Mouse (Mus musculus): ENCODE measurements at regions not wholly inside any gene's neighbourhood (a gene's known extent, or its start where the extent isn't known, plus 50 kb on each side); places are given as distances from the start of the nearest gene placed in this dataset.

DNA sequence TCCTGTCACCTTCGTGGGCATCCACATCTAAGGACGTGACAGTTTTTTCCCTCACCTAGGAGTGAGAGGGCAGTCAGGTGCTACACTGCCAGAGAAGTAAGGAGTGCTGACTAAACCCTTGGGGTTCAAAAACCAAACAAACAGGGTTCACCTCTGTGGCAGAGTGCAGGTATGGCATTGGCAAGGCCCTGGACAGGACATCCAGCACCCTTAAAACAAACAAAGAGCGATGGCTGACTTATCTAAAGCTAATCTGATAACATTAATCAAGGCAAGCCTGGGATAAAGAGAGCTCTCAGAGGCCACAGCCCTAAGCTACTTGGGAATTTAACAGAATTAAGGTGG lies 74.1 kb upstream of the Slc45a1 start:
- in situ Hi-C loops (cut with MboI, MseI), result no loop called here

DNA sequence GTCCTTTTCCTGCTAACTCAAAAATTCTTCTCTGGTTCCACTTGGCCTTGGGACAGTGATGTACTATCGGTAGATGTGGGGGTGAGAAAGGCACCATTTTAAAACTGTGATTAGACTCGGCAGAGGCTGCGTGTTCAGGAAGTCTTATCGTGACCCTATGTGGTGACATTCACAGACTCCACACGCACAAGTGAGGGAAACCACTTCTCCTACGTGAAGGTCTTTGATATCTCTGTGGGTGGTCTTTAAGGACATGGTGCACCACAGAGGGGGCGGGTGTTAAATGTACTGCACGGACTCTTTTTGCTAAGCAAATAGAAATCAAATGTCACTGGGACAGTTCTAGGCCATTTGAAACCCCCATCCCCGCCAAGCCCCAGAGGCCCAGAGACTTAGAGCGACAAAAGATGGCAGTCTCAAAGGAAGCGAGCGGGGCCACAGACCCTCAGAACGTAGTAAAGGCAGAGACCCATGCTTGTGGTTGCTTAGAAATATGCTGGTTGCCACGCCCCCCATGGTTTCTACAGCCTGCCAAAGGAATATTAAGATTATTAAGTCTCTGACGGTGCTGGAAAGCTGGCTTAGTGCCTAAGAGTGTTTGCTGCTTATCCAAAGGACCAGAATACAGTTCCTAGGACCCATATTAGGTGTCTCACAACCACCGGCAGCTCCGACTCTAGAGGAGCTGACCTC lies 73.6 kb upstream of the Slc45a1 start:
- in situ Hi-C loops (cut with MboI, MseI), result no loop called here

DNA sequence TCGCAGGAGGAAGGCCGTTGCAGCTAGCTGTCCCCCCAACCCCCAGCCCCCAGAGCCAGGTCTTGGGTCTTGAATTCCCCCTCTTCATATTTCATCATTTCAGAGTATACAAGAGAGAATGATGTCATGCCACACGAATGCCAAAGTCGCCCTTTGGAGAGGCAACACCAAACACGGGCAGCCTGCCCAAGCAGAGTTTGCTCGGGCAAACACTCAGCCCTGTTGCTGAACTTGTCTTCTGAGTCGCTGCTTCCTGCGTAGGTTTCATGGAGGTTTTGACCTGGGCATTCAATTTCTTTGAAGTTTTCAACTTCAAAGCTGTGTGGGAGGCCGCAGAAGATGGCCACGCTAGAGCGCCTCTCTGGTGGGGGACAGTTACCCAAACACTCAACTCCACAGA lies 72.8 kb upstream of the Slc45a1 start:
- in situ Hi-C loops (cut with MboI, MseI), result no loop called here

DNA sequence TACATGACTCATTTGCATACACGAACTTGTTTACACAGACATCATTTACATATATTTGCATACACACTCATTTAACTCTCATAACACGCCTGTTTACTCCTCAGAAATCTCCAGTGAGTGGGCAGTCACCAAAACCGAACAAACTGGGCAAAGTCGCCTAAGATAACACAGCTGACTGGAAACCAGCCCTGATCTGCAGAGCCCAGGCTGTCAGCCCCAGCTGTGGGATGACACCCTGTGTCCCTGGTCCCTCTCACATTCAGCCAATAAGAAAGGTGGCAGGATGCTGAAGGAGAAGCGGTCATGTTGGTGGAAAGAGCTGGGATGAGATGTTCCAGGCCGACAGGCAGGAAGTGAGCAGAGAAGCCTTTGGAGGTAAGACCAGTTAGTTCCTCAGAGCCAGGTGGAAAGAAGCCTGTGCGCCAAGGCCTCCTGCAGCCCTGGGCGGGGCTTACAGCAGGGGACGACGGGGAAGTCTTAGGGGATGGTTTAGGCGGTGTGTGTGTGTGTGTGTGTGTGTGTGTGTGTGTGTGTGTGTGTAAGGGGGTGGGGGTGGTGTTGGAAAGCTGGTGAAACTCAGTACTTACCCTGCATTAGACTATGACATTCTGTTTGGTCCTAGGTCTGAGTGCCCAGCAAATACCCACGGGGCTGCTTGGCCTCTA lies 69.8 kb upstream of the Slc45a1 start:
- in situ Hi-C loops (cut with MboI, MseI), result no loop called here

DNA sequence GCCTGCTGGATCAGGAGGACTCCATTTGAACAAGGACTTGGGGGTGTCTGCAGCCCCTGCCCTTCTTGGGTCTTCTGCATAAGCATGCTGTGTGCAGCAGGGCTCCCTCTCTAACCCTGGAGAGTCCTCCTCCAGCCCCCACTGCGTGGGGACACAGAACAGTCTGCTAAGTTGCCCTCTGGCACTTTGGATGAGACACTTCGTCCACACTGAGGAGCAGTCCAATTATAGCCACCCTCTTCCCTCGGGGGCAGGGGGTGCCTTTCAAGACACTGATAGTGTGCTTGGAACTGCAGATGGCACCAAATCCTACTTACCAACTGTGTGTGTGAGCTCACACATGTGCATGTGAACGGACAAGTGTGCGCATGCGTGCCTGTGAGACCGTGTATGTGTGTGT lies 65.9 kb upstream of the Slc45a1 start:
- in situ Hi-C loops (cut with MboI, MseI), result no loop called here

DNA sequence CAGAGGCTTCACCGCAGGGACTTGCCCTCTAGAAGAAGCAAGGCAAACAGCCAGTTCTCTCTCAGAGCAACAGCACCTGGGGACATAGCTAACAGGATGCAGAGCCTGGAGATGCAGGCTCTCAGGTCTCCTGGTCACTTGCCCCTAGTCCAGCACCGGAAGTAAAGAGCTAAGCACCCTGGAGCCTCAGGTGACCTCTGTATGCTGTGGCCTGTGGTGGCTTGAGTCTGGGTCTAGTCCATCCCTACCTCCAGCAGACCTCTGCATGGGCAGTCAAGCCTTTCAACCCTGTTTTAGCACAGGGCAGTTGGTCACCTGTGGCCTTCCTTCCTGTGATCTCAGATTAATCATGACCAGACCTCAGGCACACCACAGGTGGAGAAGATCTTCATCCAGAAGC lies 63.1 kb upstream of the Slc45a1 start:
- in situ Hi-C loops (cut with MboI, MseI), result no loop called here

DNA sequence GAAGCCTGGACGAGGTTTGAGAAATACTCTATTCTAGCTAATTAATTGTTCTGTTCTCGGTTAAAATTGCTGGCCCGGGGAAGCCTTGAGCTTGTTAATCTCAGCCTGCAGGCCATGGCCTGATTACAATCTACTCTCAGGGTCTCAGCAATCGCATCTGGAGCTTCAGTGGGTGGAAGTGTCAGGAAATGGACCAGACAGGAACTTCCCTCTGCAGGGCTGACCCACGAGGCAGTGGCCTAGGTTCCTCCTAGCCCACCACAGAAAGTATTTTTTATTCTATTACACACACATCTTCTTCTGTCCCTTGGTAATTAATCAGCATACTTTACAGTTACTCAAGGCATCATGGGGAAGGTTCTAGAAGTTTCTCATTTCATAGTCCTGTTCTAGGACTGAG lies 61.3 kb upstream of the Slc45a1 start:
- in situ Hi-C loops (cut with MboI, MseI), result no loop called here

DNA sequence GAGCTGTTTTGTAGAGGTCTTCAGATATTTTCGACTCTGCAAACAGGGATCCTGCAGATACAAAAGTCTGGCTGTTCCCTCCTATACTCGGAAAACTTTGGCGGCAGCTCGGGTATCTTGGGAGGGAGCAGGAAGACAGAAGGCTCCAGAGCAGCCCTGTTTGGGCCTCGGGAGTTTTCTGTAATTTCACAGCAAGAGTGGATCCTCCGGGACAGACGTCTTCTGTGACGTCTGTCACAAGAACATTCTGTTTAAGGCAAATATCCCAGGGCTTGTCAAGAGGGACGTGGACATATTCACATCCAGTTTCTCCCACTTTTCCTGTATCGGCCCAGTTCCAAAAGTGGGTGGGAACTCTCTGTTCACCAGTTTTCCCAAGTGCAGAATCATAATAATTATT lies 60.9 kb upstream of the Slc45a1 start:
- in situ Hi-C loops (cut with MboI, MseI), result no loop called here

DNA sequence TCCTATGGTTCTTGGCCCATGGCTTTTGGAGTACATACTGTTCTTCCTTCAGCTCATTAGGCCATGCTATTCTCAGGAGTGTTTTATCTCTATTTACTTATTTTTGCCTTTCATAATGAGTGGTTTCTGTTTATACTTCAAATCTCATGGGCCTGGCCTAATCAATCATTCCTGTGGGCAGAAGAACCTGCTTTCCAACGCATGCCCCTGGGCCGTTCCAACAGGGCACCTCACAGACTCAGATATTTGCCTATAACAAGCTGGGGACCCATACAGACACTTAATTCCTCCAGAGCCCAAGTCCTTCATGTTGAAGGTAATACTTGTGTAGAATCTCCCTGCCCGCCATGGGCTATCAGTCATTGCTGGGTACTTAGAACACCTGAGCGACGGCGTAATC lies 59.7 kb upstream of the Slc45a1 start:
- in situ Hi-C loops (cut with MboI, MseI), result no loop called here

DNA sequence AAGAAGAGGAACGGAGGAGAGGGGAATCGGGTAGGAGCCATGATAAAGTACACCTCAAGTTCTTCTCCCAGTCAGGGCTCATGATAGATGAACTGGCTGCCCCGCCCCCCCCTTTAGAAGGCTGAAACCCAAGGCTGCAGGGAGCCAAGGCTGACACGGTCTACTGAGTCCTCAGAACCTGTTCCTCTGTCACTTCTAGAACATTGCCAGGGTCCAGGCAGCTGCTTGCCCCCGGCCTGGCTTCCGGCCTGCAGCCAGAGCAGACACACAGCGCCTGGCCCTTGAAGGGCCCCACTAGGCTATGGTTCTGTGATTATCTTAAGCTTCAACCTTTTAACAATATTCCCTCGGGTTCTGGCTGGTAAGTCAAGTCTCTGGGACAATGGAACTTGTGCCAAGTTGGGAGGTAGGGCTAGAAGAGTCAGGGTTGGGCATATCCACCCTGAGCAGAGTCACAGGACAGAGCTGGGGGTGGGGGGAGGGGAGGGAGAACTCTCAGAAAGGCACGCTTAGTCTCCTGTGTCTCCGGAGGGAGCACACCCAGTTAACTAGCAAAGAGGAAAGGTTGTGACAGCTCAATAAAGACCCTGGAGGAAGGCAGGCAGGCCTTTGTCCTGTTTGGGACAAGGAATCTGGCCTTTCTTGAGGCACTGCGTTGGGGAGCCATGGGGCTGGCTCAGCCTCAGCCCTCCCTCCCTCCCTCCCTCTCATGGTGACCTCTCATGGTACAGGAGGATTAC lies 57.6 kb upstream of the Slc45a1 start:
- in situ Hi-C loops (cut with MboI, MseI), result no loop called here

DNA sequence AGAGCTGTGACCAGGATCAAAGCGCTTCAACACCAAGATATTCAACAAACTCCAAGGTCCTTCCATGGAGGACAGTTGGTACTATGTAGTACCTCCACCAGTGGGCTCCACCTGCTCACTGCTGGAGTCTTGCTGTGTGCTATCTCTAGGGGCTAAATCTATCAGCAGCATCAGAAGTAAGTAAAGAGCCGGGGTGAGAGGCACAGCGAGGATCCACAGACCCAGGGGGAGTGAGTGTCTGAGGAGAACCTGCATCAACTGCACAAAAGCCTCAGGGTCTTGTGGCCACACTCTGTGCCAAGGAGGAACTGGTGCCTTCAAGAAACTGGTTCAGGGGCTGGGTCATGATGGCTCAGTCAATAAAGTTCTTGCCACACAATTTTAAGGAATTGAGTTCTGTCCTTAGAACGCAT lies 56.6 kb upstream of the Slc45a1 start:
- in situ Hi-C loops (cut with MboI, MseI), result no loop called here

DNA sequence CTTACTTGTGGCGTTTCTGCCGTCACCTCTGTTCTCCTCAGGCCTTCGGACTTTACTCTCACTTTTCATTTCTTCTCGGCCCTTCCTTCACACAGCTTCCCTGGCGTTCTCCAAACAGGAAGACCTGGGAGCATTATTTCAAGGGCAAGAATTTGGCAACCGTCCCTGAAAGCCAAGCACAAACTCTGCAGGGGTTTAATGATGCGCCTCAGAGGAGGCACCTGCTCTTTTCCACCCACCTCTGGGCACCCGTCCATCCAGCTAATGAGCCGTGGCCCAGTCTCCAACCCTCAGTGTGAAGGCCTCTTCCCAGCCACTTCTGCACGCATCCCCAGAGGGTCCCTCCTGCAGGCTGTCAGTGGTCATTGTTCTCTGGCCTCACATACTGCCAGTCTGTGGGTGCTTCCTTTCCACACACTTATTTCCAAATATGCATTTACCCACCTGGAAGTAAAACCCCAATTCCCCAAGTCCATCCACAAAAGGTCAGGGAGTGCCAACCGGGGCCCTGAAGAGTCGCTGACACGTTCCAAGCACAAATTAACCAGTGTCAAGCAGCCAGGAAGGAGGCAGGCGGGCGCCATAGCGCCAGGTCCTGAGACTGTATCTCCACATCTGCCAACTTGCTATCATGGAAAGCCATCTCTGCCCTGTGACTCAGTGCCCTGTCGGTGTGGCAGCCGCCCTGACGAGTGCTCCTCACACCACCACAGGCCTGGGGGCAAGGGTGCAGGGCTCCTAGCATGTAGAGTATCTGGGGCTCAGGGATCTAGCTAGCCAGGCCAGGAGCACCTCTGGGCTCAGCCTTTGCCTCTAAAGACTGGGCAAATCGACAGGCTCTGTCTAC lies 56.0 kb upstream of the Slc45a1 start:
- in situ Hi-C loops (cut with MboI, MseI), result no loop called here

DNA sequence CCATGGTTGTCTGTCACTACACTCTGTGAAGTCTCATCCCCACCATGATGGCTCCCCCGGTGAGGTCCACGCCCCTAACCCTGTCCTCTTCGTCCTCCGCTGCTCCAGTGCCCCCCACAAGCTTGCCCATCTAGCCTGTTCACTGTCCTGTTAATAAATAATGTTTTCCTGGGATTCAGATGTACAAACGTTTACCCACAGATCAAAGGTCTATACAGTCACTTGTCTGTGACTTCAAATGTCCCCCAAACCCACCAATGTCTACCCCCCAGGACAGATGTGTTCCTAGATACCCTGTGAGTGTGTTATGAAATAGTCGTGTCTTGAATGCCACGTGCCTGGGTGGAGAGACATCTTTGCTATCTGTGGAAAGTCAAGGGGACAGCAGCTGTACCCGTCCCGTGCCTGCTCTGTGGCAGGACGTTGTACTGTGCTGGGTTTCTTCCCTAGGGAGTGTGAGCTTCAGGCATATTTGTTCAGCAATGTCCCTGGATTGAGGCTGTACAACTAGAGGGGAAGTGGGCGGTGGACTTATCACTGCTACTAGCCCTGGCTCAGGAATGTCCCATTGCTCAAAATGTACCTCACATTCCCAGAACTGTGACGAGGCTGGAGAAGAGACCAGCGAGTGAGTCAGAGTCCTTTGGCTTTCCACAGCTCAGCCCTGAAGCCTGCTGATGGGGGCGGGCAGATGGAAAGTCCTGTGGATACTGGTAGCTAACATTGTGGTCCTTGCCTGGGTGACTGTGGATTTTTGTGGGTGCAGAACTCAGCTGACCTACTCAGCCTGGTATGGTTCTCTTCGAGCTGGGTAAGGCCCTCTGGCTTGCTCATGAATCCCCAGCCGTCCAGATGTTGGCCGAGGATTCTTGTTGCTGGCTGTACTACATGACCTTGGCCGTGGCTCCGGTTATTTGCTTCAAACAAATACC lies 55.1 kb upstream of the Slc45a1 start:
- in situ Hi-C loops (cut with MboI, MseI), result no loop called here

DNA sequence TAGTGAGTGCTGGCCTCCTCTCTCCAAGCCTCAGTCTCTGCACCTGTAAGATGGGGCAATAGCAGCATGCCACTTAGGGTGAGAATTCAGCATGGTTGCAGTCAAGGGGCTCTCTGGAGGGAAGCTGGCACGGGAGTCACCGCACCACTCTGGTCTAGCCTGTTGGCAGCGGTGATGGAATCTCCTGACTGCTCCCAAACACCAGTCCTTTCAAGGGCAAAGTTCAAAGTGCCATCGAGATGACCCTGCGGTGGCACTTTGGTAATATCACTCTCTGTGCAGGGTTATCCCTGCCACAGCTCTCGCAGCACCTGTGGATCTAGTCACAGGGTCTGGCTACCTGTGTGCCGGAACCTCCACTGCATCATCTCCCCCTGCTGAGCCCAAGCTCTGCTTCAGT lies 54.3 kb upstream of the Slc45a1 start:
- in situ Hi-C loops (cut with MboI, MseI), result no loop called here

DNA sequence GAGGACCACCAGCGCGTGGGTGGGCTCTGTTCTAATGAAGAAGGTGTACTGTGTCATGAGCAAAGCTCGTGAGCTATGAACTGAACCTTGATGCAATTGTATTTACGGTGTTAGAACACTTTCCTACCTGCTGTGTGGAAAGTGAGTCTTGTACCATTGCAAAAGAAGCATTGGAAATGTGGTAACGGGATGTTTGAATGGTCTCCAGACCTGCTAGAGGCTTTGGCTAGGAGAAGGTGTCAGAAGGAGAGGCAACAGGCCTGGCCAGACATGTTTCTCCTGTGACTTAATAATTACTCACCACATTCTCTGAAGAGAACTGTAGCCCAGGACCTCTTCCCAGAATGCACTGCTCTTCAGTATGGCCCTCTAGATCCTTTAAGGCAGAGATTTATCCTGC lies 51.3 kb upstream of the Slc45a1 start:
- in situ Hi-C loops (cut with MboI, MseI), result no loop called here
